In genomic region chr15:96818435-96818834, GRCm38 (mm10) we compare ENCODE assay signal across 21 mouse cellular contexts.
A peak's percentile ranks its signal among the peaks of the same experiment; 100 is the strongest.
DNase-seq lines count a peak whose midpoint lies in the region; ATAC-seq lines count a peak whose summit lies in the region.
"Had no signal": no experiment of that assay in that cellular context is flagged by ENCODE, and none has a peak within 500 bp of the region (broad histone marks: within the 10 kb centered on the region; RNA-seq: fewer than 3 reads in every experiment).

No protein-coding gene starts in this region.

- peak overlapping the region; percentile 22; the same call in 1 of the 2 replicates for H3K27ac ChIP-seq in heart, embryonic 10.5 days
- H3K27ac ChIP-seq: embryonic facial prominence, embryonic 10.5 days; embryonic facial prominence, embryonic 13.5 days; forebrain, embryonic 12.5 days; forebrain, embryonic 15.5 days; hindbrain, embryonic 14.5 days had no signal

- ATAC-seq in granulocyte monocyte progenitor cell, adult 5-6 weeks (replicated peaks; ENCODE audit: poor library complexity, severe bottlenecking), result peak; percentile 32; the same call in 1 of the 2 replicates
- 0 out of 2 replicates have a peak, but pooled peaks have one; percentile 29 for ATAC-seq in megakaryocyte progenitor cell, adult 5-6 weeks (replicated peaks; ENCODE audit: poor library complexity)
- ATAC-seq: forebrain, embryonic 15.5 days; intestine, postnatal 0 days; Patski had no signal

- no peaks in the 10 kb centered on the region for H3K9me3 ChIP-seq in heart, embryonic 10.5 days
- H3K9me3 ChIP-seq: embryonic facial prominence, embryonic 10.5 days; embryonic facial prominence, embryonic 13.5 days; forebrain, embryonic 15.5 days had no signal

- no peaks in the 10 kb centered on the region for H3K27me3 ChIP-seq in heart, embryonic 10.5 days (ENCODE audit: insufficient read depth, poor library complexity, severe bottlenecking)
- H3K27me3 ChIP-seq: embryonic facial prominence, embryonic 13.5 days; forebrain, embryonic 12.5 days; forebrain, embryonic 15.5 days; Patski had no signal

- no peak overlapping the region for H3K4me3 ChIP-seq in heart, embryonic 10.5 days
- H3K4me3 ChIP-seq: embryonic facial prominence, embryonic 10.5 days; embryonic facial prominence, embryonic 13.5 days; erythroblast, embryonic 14.5 days; forebrain, embryonic 12.5 days; forebrain, embryonic 15.5 days had no signal

- WGBS in heart, embryonic 10.5 days, result 83% methylated on average over 7 of the region's 7 CpGs

- H3K36me3 ChIP-seq in heart, embryonic 10.5 days, result no peaks in the 10 kb centered on the region
- H3K36me3 ChIP-seq: embryonic facial prominence, embryonic 10.5 days; embryonic facial prominence, embryonic 13.5 days; forebrain, embryonic 12.5 days; forebrain, embryonic 15.5 days had no signal

- no peaks in the 10 kb centered on the region for H3K4me1 ChIP-seq in heart, embryonic 10.5 days
- H3K4me1 ChIP-seq: embryonic facial prominence, embryonic 13.5 days; forebrain, embryonic 12.5 days; forebrain, embryonic 15.5 days had no signal

- no peak for DNase-seq in heart, embryonic 10.5 days (ENCODE audit: low spot score)
- DNase-seq in heart, adult 9 months (ENCODE audit: low spot score in 2 of 2), result no peak
- peak; percentile 10 for DNase-seq in A20 (ENCODE audit: low read depth, low spot score)
- DNase-seq in cerebellum, postnatal 14 days, result no peak
- DNase-seq: adrenal gland, postnatal 10 days; adrenal gland, postnatal 36 days; cerebellum, adult 18-20 months; cerebellum, adult 9-10 months; cerebellum, postnatal 25 days; gastrocnemius, postnatal 25 days; heart, postnatal 4 days had no signal
